Mouse (Mus musculus): ENCODE measurements around the gene Syn2. TPM values are rescaled to one million over a fixed set of nuclear protein-coding genes. Genes with fewer than 3 reads are reported as not detected.

Syn2 gene
- polyA plus RNA-seq, 1 experiment from 2014 or later: 8.0 TPM

DNA sequence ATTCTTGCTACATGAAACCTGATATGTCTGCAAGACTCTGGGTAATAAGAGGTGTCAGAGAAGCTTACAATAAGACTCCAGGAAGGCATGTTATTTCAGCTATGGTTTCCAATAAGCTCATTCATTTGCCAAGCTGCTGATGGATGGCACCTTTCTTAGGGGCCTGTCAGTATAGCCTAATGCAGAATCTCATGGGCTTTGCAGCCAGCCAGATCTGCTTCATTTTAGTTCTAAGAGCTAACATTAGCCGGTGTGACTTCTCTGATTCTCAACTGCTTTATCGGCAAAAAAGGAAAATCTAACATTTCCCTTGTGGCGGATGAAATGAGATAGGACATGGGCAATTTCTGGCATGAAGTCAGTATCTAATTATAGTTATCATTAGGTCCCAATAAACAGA is 7.9 kb upstream of the Syn2 start:
- H3K27me3 ChIP-seq: no peaks in the 10 kb centered on the region
- no peak overlapping the region for H3K9ac ChIP-seq
- H3K36me3 ChIP-seq (replicated peaks): no peaks in the 10 kb centered on the region
- no peaks in the 10 kb centered on the region for H3K9me3 ChIP-seq
- ATAC-seq (ENCODE audit: low FRiP score): peak; percentile 0; the same call in 1 of the 2 replicates
- H3K4me2 ChIP-seq: peak overlapping the region; percentile 8; the same call in 1 of the 2 replicates
- H3K27ac ChIP-seq: peak overlapping the region; percentile 83
- peaks cover 47% of the 10 kb centered on the region for H3K4me1 ChIP-seq
- no peak overlapping the region for H3K4me3 ChIP-seq (replicated peaks)
- 79% methylated on average over 3 of the region's 3 CpGs for WGBS

DNA sequence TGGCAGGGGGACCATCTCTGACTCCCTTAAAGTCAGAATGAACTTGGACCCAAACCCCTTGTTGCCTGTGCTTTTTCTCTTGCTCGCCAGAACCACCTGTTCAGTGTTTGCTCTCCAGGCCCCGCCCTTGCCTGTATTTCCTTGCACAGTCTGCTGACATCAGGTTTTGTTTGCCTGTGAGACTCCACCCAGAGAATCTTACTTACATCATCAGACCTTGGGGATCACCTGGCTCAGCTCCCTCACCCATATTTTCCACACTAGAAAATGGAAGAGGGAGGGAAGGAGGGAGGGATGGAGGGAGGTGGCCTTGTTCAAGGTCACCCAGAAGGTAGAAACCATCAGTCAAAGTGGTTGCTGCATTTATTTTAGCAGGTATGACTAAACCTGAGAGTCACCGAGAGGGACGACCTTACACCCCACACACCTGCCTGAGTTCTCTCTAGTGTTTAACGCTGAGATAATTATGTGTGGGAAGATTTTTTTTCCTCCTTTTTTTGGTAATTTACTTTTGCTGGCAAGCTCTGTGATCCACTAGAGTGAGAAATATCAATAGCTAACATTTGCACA is 7.4 kb upstream of the Syn2 start:
- no peaks in the 10 kb centered on the region for H3K36me3 ChIP-seq (replicated peaks)
- no peaks in the 10 kb centered on the region for H3K9me3 ChIP-seq
- no peak overlapping the region for H3K9ac ChIP-seq
- H3K27ac ChIP-seq: peak overlapping the region; percentile 83
- no peak for ATAC-seq (ENCODE audit: low FRiP score)
- no peaks in the 10 kb centered on the region for H3K27me3 ChIP-seq
- peaks cover 45% of the 10 kb centered on the region for H3K4me1 ChIP-seq
- no peak overlapping the region for H3K4me2 ChIP-seq
- H3K4me3 ChIP-seq (replicated peaks): no peak overlapping the region
- 80% methylated on average over 5 of the region's 5 CpGs for WGBS

DNA sequence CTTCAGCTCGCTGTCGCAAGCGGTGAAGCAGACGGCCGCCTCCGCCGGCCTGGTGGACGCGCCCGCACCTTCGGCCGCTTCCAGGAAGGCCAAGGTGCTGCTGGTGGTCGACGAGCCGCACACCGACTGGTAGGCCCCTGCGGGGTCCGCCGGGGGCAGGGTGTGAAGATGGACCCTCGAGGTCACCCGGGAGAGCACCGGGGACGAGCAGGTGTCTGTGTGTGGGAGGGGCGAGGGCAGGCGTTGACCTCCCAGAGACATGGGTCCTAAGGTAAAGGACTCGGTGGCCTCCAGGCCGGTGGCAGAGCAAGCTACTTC is 589 bp downstream of the Syn2 start:
- WGBS: 3% methylated on average over 27 of the region's 27 CpGs
- Histone ChIP-seq H3K4me1 (peaks cover 13% of the 10 kb centered on the region), H3K27me3 (peaks cover 26% of the 10 kb centered on the region), H3K27ac (no peak overlapping the region), H3K4me2 (peak overlapping the region; percentile 89), H3K9ac (peak overlapping the region; percentile 78), H3K4me3 (replicated peaks) (peak overlapping the region; percentile 72), H3K36me3 (replicated peaks) (no peaks in the 10 kb centered on the region), H3K9me3 (no peaks in the 10 kb centered on the region)
- ATAC-seq (ENCODE audit: low FRiP score): peak; percentile 63; the same call in 1 of the 2 replicates

DNA sequence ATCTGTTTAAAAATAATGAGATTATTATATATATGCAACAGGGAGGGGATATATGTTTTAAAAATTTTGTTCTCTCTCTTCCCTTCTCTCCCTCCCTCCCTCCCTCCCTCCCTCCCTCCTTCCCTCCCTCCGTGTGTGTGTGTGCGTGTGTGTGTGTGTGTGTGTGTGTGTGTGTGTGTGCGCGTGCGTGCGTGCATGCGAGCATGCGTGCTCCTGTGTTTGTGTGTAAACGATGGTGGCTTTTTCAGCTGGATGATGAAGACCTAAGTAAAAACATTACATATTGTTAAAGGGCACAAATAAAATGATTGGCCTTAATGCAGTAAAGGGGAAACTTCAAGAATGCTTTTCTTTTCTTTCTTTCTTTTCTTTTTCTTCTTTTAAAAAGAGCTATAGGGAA is 1.5 kb downstream of the Syn2 start:
- H3K27ac ChIP-seq: no peak overlapping the region
- no peak overlapping the region for H3K9ac ChIP-seq
- H3K4me1 ChIP-seq: peaks cover 13% of the 10 kb centered on the region
- peaks cover 26% of the 10 kb centered on the region for H3K27me3 ChIP-seq
- no peaks in the 10 kb centered on the region for H3K36me3 ChIP-seq (replicated peaks)
- no peaks in the 10 kb centered on the region for H3K9me3 ChIP-seq
- 69% methylated on average over 9 of the region's 9 CpGs for WGBS
- H3K4me2 ChIP-seq: no peak overlapping the region
- no peak for ATAC-seq (ENCODE audit: low FRiP score)
- H3K4me3 ChIP-seq (replicated peaks): no peak overlapping the region

DNA sequence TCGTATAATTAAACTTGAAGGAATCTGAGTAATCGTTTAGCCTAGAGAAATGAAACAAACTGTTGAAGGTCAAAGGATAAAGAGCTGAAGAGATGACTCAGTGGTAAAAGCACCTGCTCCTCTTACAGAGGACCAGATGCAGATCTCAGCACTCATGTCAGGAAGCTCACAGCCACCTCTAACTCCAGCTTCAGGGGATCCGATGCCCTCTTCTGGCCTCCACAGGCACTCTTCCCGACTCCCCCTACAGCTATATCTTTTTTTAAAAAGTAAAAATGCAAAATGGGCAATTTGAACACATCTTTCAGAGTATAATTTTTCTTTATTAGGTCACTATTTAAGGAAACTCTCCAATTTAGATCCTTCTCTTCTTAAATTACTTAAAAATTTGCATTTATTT is 6.7 kb downstream of the Syn2 start:
- 65% methylated on average over 4 of the region's 4 CpGs for WGBS
- H3K4me1 ChIP-seq: no peaks in the 10 kb centered on the region
- H3K9ac ChIP-seq: no peak overlapping the region
- H3K36me3 ChIP-seq (replicated peaks): no peaks in the 10 kb centered on the region
- no peaks in the 10 kb centered on the region for H3K9me3 ChIP-seq
- no peak overlapping the region for H3K27ac ChIP-seq
- ATAC-seq (ENCODE audit: low FRiP score): no peak
- H3K4me3 ChIP-seq (replicated peaks): no peak overlapping the region
- H3K27me3 ChIP-seq: peaks cover 9% of the 10 kb centered on the region
- H3K4me2 ChIP-seq: no peak overlapping the region

DNA sequence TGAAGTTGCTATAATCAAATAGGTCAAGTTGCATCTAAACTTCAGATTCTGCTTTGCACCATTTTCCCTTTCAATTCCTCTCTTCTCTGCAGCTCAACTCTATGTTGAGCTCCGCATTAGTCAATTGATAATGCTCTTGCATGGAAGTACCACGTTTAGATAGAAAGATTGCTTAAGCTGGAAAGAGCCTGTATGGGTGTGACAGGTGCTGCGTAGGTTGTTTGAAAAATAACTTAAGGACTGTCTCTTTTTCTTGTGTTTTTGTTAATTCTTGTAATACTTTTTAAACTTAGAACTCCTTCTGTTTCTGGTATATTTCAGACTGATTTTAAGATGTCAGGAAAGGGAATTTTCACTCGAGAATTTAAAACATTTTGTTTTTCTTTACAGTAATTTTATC is 26.5 kb downstream of the Syn2 start:
- H3K9ac ChIP-seq: no peak overlapping the region
- H3K4me1 ChIP-seq: 0 out of 2 replicates have a peak, but pooled peaks cover 3% of the 10 kb centered on the region
- H3K4me3 ChIP-seq (replicated peaks): no peak overlapping the region
- 74% methylated on average over 4 of the region's 4 CpGs for WGBS
- no peak overlapping the region for H3K4me2 ChIP-seq
- ATAC-seq (ENCODE audit: low FRiP score): no peak
- no peak overlapping the region for H3K27ac ChIP-seq
- H3K27me3 ChIP-seq: no peaks in the 10 kb centered on the region
- no peaks in the 10 kb centered on the region for H3K36me3 ChIP-seq (replicated peaks)
- H3K9me3 ChIP-seq: no peaks in the 10 kb centered on the region

DNA sequence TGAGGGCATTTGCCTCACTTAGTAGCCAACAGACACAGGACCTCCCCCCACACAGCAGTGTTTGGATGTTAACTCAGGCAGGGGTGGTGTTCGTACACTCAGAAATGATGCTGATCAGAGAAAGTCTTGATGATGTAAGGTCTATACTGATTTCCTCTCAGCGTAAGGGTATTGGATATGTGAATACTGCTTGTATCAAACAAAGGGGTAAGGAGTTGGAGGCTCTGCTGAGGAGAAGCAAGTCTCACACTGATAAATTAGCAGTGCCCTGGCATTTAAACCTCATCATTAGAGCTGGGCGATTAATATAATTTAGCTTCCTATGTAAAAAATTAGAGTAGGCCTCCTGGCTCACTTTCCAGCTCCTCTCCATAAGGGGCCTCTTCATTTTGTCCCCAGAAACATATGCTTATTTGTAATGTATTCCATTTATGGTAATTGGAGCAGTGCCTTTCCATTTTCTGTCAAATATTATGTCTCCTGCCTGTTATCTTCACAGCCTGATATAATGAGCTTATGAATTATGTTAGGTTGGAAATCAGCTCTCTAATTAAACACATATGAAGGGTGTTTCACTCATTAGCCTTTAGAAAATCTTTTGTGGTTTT is 31.3 kb downstream of the Syn2 start:
- no peak for ATAC-seq (ENCODE audit: low FRiP score)
- Histone ChIP-seq H3K27me3 (no peaks in the 10 kb centered on the region), H3K4me1 (0 out of 2 replicates have a peak, but pooled peaks cover 3% of the 10 kb centered on the region), H3K36me3 (replicated peaks) (no peaks in the 10 kb centered on the region), H3K27ac (peak overlapping the region; percentile 53), H3K9me3 (no peaks in the 10 kb centered on the region), H3K4me3 (replicated peaks) (no peak overlapping the region), H3K4me2 (no peak overlapping the region), H3K9ac (no peak overlapping the region)
- WGBS: 75% methylated on average over 3 of the region's 3 CpGs

DNA sequence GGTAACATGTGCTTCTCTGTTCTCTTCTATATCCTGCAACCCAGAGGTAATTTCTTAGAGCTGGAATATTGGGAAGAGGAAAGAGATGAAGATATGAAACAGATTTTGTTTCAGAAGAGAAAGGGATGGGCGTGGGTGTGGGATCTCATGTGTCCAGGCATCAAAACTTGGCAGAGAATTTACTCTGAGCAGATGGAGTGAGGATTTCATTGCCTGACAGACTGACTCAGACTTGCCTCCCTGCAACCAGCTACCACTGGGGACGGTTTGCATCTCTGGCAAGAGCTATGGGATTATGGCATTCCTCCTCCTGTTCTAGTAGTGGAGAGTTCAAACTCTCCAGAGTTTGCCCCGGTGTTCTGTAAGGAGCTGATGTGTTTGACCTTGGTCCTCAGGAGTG is 34.2 kb downstream of the Syn2 start:
- Histone ChIP-seq H3K4me2 (no peak overlapping the region), H3K4me1 (0 out of 2 replicates have a peak, but pooled peaks cover 3% of the 10 kb centered on the region), H3K4me3 (replicated peaks) (no peak overlapping the region), H3K9ac (no peak overlapping the region), H3K27ac (no peak overlapping the region), H3K27me3 (no peaks in the 10 kb centered on the region), H3K9me3 (no peaks in the 10 kb centered on the region), H3K36me3 (replicated peaks) (no peaks in the 10 kb centered on the region)
- 62% methylated on average over 3 of the region's 3 CpGs for WGBS
- ATAC-seq (ENCODE audit: low FRiP score): no peak

DNA sequence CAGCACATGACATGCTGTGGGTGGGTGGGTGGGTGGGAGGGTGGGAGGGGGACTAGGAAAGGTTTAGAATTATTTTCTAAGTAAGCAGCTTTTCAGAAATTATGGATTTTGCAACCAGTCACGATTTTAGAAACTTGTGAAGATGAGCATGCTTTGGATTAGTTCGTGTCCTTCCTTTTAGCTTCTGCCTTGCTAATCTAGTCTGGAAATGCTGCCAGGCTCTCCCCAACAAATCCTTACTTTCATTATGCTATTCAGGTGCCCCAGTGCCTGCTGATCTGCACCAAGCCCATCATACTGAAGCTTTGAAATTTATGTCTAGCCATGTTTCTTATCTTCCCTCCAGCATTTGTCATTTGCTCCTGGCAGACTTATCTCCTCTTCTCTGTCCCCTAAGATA is 34.8 kb downstream of the Syn2 start:
- Histone ChIP-seq H3K4me2 (no peak overlapping the region), H3K36me3 (replicated peaks) (no peaks in the 10 kb centered on the region), H3K27ac (no peak overlapping the region), H3K4me1 (0 out of 2 replicates have a peak, but pooled peaks cover 3% of the 10 kb centered on the region), H3K27me3 (no peaks in the 10 kb centered on the region), H3K4me3 (replicated peaks) (no peak overlapping the region), H3K9me3 (no peaks in the 10 kb centered on the region), H3K9ac (no peak overlapping the region)
- WGBS: 78% methylated on average over 2 of the region's 2 CpGs
- no peak for ATAC-seq (ENCODE audit: low FRiP score)

DNA sequence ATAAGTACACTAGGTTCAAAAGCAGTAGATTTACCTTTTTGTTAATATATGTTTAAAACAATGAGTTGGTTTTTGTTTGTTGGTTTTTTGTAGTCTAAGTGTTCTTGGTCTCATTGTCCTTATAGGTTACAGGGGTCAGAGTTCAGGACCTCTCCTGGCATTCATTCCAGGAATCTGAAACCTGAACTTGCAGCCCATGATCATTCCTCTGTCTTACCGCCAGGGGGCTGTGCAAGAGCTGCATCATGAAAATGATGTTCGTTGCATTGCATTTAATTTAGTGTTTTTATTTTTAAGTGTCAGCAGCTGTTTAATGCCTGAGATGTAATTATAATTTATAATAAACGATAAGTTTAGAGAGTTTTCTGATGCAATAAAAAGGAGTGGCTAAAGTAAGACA is 40.1 kb downstream of the Syn2 start:
- no peak overlapping the region for H3K9ac ChIP-seq
- no peaks in the 10 kb centered on the region for H3K27me3 ChIP-seq
- 35% methylated on average over 3 of the region's 3 CpGs for WGBS
- no peaks in the 10 kb centered on the region; the same call in 1 of the 2 replicates for H3K4me1 ChIP-seq
- no peak overlapping the region for H3K4me2 ChIP-seq
- no peaks in the 10 kb centered on the region for H3K9me3 ChIP-seq
- no peak overlapping the region for H3K4me3 ChIP-seq (replicated peaks)
- no peak overlapping the region for H3K27ac ChIP-seq
- no peak for ATAC-seq (ENCODE audit: low FRiP score)
- H3K36me3 ChIP-seq (replicated peaks): no peaks in the 10 kb centered on the region

DNA sequence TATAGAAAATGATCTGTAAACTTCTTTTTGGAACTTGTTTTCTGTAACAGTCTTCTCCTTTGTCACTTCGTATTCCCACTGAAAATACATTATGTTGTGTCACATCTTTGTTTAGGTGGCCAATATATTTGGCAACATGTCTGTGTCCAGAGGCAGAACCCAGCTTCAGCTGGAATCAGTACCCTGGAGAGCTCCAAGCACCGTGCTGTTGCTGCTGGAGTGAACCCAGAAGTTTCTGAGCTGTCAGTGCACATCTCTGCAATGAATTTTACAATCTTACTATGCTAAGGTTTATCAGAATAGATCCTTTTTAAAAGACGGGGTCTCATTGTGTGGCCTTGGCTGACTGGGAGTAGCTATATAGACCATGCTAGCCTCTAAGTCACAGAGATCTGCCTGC is 44.1 kb downstream of the Syn2 start:
- no peak overlapping the region for H3K4me3 ChIP-seq (replicated peaks)
- no peaks in the 10 kb centered on the region for H3K36me3 ChIP-seq (replicated peaks)
- no peaks in the 10 kb centered on the region for H3K9me3 ChIP-seq
- ATAC-seq (ENCODE audit: low FRiP score): no peak
- no peak overlapping the region for H3K27ac ChIP-seq
- H3K4me2 ChIP-seq: no peak overlapping the region
- H3K9ac ChIP-seq: no peak overlapping the region
- no peaks in the 10 kb centered on the region; the same call in 1 of the 2 replicates for H3K4me1 ChIP-seq
- WGBS: 48% methylated on average over 3 of the region's 3 CpGs
- no peaks in the 10 kb centered on the region for H3K27me3 ChIP-seq

DNA sequence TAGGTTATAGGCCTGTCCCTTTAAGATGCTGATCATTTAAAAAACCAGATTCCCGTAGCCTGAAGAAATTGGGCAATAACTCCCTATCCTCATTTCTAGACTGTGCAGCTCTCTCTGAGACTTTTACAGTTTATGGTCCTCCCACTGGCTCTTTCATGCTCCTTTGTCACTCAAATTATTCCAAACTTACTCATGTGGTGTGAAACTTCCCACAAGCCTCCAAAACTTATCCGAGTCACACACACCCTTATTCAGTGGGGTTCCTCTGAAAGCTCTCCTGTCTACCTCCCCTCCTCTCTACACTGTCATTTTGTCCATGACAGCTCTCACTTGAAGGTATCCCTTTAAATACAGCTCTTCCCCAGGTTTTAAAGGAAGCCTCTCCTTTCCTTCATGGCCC is 46.4 kb downstream of the Syn2 start:
- Histone ChIP-seq H3K9ac (no peak overlapping the region), H3K36me3 (replicated peaks) (no peaks in the 10 kb centered on the region), H3K27me3 (no peaks in the 10 kb centered on the region), H3K9me3 (no peaks in the 10 kb centered on the region), H3K4me2 (no peak overlapping the region), H3K4me3 (replicated peaks) (no peak overlapping the region), H3K4me1 (no peaks in the 10 kb centered on the region; the same call in 1 of the 2 replicates), H3K27ac (no peak overlapping the region)
- ATAC-seq (ENCODE audit: low FRiP score): no peak
- WGBS: 84% methylated on average over 2 of the region's 2 CpGs

DNA sequence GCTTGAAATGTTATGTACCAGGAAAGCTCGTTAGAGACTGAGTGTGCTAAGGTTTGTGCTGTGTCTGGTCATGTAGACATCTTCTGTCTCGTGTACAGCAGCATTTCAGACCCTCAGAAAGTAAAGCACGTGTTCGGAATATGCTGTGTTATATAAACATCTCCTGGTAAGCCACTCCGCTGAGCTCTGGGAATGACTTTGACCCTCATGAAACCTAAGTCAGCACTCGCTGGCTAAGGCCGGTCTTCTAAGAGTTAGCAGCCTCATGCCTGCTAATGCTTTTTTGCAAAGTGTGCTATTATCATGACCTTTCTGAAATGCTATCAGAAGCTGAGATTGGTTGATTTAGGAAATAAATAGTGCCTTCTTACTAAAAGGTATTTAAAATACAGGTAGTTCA is 56.4 kb downstream of the Syn2 start:
- H3K4me1 ChIP-seq: no peaks in the 10 kb centered on the region
- H3K27ac ChIP-seq: no peak overlapping the region
- WGBS: 76% methylated on average over 7 of the region's 7 CpGs
- no peak overlapping the region for H3K4me2 ChIP-seq
- H3K4me3 ChIP-seq (replicated peaks): no peak overlapping the region
- no peaks in the 10 kb centered on the region for H3K36me3 ChIP-seq (replicated peaks)
- no peaks in the 10 kb centered on the region for H3K27me3 ChIP-seq
- no peaks in the 10 kb centered on the region for H3K9me3 ChIP-seq
- ATAC-seq (ENCODE audit: low FRiP score): no peak
- H3K9ac ChIP-seq: no peak overlapping the region
